Mouse (Mus musculus): ENCODE measurements around the gene Retreg1.
A peak's percentile ranks its signal among the peaks of the same experiment; 100 is the strongest.

Gene Retreg1

DNA sequence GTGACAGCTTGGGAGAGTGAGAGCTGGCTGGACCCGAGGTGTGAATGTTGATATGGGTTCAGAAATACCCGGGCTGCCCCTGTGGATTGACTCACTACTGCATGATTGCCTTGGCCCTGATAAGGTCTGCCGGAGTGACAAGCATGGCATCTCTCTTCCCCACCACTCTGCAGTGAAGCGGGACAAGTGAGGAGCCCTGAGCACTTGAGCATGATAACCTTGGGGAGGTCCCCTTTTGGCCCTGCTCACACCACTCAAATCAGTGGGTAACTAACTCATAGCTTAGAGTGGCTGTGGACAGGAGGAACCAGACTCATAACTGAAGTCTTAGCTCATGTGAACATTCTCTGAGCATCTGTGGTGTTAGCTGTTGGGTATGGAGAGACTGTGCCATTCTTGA, 77.0 kb downstream of the Retreg1 start:
- no peak for DNase-seq (ENCODE audit: low spot score)

DNA sequence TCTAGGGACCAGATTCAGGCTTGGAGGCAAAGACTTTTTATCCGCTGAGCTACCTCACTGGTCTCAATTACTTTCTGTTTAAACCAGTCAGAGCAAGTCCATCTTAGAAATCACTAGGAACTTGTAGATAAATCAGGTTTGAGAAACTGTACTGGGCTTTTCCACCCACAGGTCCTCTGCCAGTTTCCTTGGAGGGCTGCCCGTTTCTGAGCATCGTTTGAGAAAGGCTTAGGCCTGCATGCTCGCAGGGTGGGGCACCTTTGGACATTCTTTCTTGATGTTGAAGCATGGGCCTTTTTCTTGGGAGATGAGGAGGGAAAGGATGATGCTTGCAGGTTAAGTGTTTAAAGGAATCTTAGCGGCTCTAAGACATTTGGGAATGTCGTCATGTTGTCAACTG, 77.9 kb downstream of the Retreg1 start:
- no peak for DNase-seq (ENCODE audit: low spot score)

- no peak for DNase-seq (ENCODE audit: low spot score)
Observed at GRCm38 (mm10) chr15:25922007-25922406, 79.0 kb downstream of the Retreg1 start.

DNA sequence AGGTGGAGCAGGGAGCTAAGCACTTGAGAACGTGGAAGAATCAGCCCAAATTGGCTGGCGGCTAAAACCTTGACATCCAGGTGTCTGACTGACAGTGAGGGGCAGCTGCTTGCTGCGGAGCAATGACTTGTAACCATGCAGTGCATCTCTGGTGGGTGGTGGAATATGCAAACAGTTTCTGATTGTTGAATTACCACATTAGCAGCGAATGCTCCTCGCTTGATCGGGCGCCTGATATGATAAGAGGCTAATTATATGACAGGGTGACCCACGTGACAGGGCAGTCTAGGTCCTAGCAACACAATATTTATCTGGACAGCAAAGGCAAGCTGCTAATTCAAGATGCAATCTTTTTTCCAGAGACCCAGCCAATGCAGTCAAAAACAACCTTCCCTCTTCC, 80.9 kb downstream of the Retreg1 start:
- no peak for DNase-seq (ENCODE audit: low spot score)

DNA sequence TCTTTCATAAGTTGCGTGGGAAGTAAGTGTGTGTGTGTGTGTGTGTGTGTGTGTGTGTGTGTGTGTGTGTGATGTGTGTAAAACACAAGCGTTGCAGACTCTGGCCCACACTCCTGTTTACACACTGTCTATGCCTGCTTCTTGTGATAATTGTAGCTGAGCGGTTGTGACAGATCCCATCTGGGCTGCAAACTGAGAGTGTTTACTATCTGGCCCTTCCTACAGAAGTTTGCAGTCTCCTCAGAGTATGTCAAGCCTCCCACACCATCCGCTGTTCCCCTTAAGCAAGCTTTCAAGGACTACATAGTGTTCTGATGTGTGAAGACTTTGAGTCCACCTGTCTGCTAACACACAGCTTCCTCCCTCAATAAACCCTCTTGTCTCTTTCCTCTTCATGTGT, 83.2 kb downstream of the Retreg1 start:
- no peak for DNase-seq (ENCODE audit: low spot score)

GRCm38 (mm10) chr15:25927106-25927505, 84.1 kb downstream of the Retreg1 start:
- DNase-seq (ENCODE audit: low spot score): no peak

- no peak for DNase-seq (ENCODE audit: low spot score)
Observed at GRCm38 (mm10) chr15:25928001-25928400, 85.0 kb downstream of the Retreg1 start.

DNA sequence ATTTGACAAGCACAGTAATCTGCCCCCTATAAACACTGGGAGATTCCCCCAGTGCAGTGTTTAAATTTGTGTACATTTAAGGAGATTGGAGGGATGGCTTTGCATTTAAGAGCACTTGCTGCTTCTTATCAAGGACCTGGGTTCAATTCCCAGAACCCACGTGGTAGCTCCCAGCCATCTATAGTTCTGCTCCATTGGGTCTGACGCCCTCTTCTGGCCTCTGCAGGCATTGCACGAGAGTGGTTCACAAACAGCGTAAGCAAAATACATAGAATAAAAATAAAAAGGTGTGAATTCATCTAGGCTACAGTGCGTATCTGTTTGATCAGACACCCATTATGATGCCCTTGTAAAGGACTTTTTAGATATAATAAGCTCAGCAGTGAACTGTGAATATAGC, 85.9 kb downstream of the Retreg1 start:
- no peak for DNase-seq (ENCODE audit: low spot score)

DNA sequence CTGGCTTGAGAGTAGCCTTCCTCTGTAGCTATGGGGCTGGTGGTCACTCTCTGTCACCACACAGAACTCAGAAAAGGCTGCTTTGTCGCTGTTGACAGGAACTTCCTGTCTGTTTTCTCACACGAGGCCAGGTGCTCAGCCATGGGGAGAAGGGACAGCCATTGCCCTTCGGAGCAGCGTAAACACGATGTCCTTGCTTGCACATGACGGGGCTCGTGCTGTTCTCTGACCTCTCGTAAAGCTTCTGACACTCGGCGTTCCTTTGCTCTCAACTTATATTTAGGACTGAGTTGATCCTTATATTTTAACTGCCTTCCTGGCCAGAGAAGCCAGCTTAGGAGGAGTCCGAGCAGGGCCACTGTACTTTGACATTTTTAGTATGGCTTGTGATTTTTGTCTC, 86.5 kb downstream of the Retreg1 start:
- peak; percentile 32 for DNase-seq (ENCODE audit: low spot score)

GRCm38 (mm10) chr15:25929936-25930335, 87.0 kb downstream of the Retreg1 start:
- no peak for DNase-seq (ENCODE audit: low spot score)

GRCm38 (mm10) chr15:25930657-25931056, 87.7 kb downstream of the Retreg1 start:
- DNase-seq (ENCODE audit: low spot score): no peak

GRCm38 (mm10) chr15:25932497-25932896, 89.5 kb downstream of the Retreg1 start:
- no peak for DNase-seq (ENCODE audit: low spot score)

GRCm38 (mm10) chr15:25932937-25933684, 90.1 kb downstream of the Retreg1 start:
- peak; percentile 90 for DNase-seq (ENCODE audit: low spot score)

DNA sequence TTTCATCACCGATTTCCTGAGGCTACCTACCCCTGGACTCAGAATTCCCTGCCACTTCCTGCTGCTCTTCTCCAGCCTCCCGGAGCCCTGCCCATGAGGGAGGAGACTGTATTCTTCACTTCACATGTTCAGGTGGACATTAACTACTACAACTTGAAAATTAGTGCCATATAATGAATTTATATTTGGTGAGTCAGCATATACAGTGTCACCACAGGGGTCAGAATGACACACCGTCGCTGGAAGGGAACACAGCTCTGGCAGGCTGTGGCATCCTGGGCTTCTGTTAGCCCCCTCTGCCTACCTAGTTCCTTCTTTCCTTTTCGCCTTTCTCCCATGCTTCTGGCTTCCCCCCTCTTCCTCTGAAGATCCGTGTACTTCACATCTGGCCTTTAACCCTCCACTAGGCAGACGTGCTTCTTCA, 90.7 kb downstream of the Retreg1 start:
- DNase-seq (ENCODE audit: low spot score): no peak

DNA sequence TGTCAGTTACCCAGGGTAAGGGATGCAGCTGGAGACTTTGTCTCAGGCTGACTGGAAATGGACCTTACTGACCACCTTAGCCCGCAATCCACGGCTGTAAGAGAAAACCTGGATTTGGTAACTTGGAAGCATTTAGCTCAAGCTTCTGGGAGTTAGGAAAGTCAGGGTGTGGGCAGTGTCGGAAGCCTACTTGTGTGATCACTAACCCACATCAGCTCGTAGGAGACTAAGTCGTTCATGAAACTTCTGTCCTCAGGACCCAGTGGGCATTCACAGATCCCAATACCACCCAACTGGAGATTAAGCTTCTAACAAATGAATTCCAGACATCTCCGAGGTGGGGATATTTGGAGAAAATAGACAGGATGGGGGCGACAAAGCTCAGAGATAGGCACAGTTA, 91.4 kb downstream of the Retreg1 start:
- no peak for DNase-seq (ENCODE audit: low spot score)

DNA sequence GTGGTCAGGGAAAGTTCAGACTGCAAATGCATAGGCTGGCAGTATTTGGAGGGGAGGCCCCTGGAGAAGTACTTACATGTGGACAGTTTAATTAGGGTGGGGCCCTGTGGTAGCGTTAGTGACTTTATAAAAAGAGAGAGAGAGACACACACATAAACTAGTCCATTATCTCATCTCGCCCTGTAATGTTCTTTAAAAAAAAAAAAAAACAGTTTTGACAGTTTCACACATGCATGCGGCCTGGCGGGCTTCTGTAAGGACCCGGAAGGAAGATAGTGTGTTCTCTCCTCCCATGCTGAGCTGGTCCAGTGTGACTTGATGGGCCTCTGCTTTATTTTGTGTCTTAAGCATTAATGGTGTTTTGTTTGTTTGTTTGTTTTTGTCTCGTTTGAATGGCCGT, 95.5 kb downstream of the Retreg1 start:
- no peak for DNase-seq (ENCODE audit: low spot score)

DNA sequence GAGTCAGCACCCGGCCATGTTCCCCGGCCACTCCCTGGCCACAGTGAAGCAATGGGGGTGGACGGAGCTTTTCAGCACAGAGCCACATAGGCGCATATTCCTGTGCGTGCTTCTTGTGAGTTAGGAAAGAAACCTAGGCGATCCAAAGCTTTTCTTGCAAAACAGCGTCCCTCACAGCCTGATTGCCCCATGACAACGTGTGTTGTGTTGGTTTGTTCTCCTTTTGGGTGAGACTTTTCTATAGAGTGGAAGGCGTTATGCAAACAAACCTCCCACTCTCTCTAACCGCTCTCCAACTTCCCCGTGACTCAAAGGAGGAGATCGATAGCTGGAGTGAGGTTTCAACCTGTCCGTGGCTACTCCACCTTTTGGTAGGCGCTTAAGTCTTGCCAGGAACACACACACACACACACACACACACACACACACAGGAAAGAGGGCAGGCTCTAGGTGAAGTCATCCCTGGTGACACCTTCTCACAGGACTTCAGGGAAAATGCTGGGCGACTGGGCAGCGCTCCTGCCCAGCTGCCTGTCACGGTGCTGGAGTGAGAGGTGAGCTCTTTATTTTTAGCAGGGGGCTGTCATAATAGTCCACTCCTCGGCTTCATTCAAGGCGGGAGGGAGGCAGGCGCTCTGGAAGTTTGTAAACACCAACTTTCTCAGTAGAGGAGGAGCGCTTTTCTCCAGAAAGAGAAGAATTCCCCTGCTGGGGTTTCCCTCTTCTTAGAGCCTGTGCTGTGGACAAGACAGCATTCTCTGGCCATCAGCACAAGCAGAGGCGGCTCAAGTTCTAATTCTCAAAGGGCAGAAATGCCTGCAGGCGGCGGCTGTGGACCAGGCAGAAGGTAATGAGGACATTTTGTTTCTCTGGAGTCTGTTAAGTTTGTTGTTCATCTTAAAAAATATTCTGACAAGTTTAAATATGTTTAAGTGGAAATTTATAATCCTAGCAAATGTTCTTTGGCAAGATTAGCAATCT, 97.7 kb downstream of the Retreg1 start:
- DNase-seq (ENCODE audit: low spot score): no peak

- DNase-seq (ENCODE audit: low spot score): no peak
Observed at GRCm38 (mm10) chr15:25941514-25941913, 98.5 kb downstream of the Retreg1 start.

- no peak for DNase-seq (ENCODE audit: low spot score)
Observed at GRCm38 (mm10) chr15:25942415-25942814, 99.4 kb downstream of the Retreg1 start.

DNA sequence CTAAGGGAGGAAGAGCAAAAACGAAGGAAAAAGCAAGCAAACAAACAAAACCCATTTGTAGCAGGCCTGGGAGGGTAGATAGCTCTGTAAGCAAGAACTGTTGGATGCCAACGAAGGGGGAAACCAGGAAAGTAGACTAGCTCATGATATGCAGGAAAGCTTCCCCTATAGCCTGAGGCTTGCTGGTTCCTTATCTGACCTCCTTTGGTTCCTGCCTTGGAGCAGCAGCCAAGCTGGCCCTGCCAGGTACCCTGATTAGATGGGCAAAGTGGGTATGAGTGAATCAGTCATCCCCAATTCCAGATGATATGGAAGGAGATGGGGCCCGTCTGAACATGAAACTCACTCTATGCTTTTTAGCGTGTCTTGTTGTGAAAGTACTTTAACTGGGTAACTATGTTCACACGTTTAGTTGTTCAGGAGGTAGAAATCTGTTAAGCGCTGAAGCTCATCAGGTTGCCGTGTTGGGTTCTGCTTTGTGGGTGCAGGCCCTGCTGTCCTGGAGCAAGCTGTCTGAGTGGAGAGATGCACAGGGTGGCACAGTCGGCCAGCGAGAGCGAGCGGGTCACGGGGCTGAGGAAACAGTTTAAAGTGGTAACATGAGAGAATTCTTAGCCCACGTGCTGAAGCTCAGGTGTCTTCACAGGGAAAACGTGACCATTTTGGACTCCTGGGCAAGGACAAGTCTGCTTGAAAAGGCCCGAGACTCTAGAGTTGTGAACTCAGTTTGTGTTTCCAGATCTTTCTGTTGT, 100.6 kb downstream of the Retreg1 start:
- DNase-seq (ENCODE audit: low spot score): no peak

- no peak for DNase-seq (ENCODE audit: low spot score)
Observed at GRCm38 (mm10) chr15:25945224-25945623, 102.2 kb downstream of the Retreg1 start.

GRCm38 (mm10) chr15:25946482-25946881, 103.5 kb downstream of the Retreg1 start:
- DNase-seq (ENCODE audit: low spot score): no peak

All from ovary, adult 18-20 months (tissue).